Mouse (Mus musculus): ENCODE measurements at regions not wholly inside any gene's neighbourhood (a gene's known extent, or its start where the extent isn't known, plus 50 kb on each side); places are given as distances from the start of the nearest gene placed in this dataset.

GRCm38 (mm10) chr5:119781375-119781774, 51.1 kb upstream of the Tbx5 start:
- no peak for TF ChIP-seq CTCF (IDR thresholded peaks at IDR 0.05; ENCODE audit: low read depth)
- no peak for TF ChIP-seq EP300 (IDR thresholded peaks at IDR 0.05; ENCODE audit: low read depth)
